Mouse (Mus musculus): ENCODE measurements around the gene Vsnl1.

DNA sequence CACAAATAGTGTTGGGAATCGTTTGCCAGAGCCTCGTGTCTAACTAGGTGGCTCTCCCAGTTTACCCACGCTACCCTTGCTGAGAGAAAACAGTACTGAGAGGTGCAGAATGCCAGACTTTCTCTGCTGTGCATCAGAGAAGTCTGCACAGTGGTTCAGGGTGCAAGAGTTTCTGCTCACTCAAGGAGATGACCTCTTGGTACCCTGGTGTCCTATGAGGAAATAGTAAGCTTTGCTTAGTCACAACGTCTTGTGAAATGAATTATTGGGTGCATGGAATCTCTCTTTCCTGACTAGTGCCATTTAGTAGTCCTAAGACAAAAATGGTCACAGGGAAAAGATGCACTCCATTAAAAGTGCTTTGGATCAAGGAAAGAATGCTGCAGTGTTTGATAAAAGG, 111.9 kb downstream of the Vsnl1 start:
- no peak for TF ChIP-seq POLR2A (IDR thresholded peaks at IDR 0.05; ENCODE audit: low read depth, low read length)
- TF ChIP-seq CTCF (IDR thresholded peaks at IDR 0.05; ENCODE audit: extremely low read depth, insufficient read depth, insufficient read length, insufficient replicate concordance), result no peak

Measured in spleen, adult 2 months (tissue).